Mouse (Mus musculus) heart, embryonic 16.5 days (tissue): ENCODE measurements around the gene Atraid. TPM values are rescaled to one million over a fixed set of nuclear protein-coding genes. Genes with fewer than 3 reads are reported as not detected.

Experiments
- ATAC-seq: fragments of 200-750 bp; cut with Nextera tagmentation; replicated peaks from 2 replicates; pipeline ENCODE4 v1.8.0; 2017; ENCODE audit warnings: moderate number of reproducible peaks; ENCODE audit not compliant: insufficient read depth, low FRiP score; ENCODE audit errors: extremely low read depth
- H3K27ac ChIP-seq: fragments of 300-500 bp; sonication (generic); 2 replicates; pipeline ENCODE4 v1.5.1; 2014; ENCODE audit warnings: mild to moderate bottlenecking, low read length, control low read depth, moderate library complexity
- H3K27me3 ChIP-seq: fragments of 300-500 bp; sonication (generic); 2 replicates; pipeline ENCODE4 v1.6.1; 2014; ENCODE audit warnings: low read length, mixed read lengths; ENCODE audit not compliant: control insufficient read depth, insufficient read depth
- H3K36me3 ChIP-seq: fragments of 300-500 bp; sonication (generic); 2 replicates; pipeline ENCODE4 v1.6.1; 2014; ENCODE audit not compliant: control insufficient read depth, insufficient read depth
- H3K4me1 ChIP-seq: fragments of 300-500 bp; sonication (generic); 2 replicates; pipeline ENCODE4 v1.6.1; 2014; ENCODE audit warnings: low read length, mixed read lengths; ENCODE audit not compliant: control insufficient read depth, insufficient read depth
- H3K4me2 ChIP-seq: fragments of 300-500 bp; sonication (generic); 2 replicates; pipeline ENCODE4 v1.6.1; 2014; ENCODE audit warnings: low read depth, mild to moderate bottlenecking, control low read depth, low read length
- H3K4me3 ChIP-seq: fragments of 300-500 bp; sonication (generic); 2 replicates; pipeline ENCODE4 v1.5.1; 2014; ENCODE audit warnings: mild to moderate bottlenecking, control low read depth, low read length
- H3K9ac ChIP-seq: fragments of 300-500 bp; sonication (generic); 2 replicates; pipeline ENCODE4 v1.6.1; 2014; ENCODE audit warnings: low read length, control low read depth
- H3K9me3 ChIP-seq: fragments of 300-500 bp; sonication (generic); replicated peaks from 2 replicates; pipeline ENCODE4 v1.6.1; 2016; ENCODE audit warnings: low read length; ENCODE audit not compliant: control insufficient read depth
- WGBS: fragments of 180-500 bp; shearing (Covaris S2); extraction: QIAGEN DNeasy Blood & Tissue Kit; methylation state at CpG from one replicate; pipeline ENCODE4 v1.1.7; 2014; 5-methylcytosine and 5-hydroxymethylcytosine counted together
- polyA plus RNA-seq: library from polyadenylated mRNA; unstranded; fragments of >200 nt; fragmentation: Nextera tagmentation; extraction: Ambion mirVana; gene quantifications from 2 replicates; pipeline ENCODE4 v1.2.1, GENCODE M21; 2015

The Atraid gene
- polyA plus RNA-seq, 1 experiment from 2014 or later = 117 TPM

DNA sequence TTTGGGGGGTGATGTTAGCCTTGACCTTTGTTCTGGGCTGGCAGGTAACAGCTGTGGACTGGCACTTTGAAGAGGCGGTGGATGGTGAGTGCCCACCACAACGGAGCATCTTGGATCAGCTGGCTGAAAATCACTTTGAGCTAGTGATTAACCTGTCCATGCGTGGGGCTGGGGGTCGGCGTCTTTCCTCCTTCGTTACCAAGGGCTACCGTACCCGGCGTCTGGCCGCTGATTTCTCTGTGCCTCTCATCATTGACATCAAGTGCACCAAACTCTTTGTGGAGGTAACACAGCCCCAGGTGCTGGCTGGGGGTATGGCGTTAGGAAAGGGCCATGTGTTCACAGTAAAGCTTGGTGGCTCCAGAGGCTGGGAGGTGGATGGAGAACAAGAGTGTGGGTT, 23.7 kb downstream of the Atraid start:
- Histone ChIP-seq H3K9ac (no peak overlapping the region), H3K9me3 (no peaks in the 10 kb centered on the region), H3K4me1 (no peaks in the 10 kb centered on the region), H3K36me3 (peaks cover 76% of the 10 kb centered on the region), H3K27me3 (no peaks in the 10 kb centered on the region), H3K4me3 (no peak overlapping the region), H3K27ac (no peak overlapping the region), H3K4me2 (no peak overlapping the region)
- WGBS = 91% methylated on average over 11 of the region's 11 CpGs
- ATAC-seq = no peak

DNA sequence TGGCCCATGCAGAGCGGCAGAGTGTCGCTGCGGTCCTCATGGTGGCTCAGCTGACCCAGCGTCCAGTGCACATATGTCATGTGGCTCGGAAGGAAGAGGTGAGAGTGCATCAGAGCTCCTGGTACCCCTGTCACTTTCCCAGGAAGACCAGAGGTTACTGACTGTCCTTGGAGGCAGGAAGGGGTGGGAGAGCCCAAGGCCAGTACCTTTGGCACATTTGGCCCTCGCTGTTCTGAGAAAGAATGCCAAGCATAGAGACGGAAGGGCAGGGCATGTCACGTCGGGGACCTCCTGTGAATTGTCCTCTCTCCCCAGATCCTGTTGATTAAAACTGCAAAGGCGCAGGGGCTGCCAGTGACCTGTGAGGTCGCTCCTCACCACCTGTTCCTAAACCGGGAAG, 25.1 kb downstream of the Atraid start:
- Histone ChIP-seq H3K9ac (no peak overlapping the region), H3K4me1 (no peaks in the 10 kb centered on the region), H3K4me2 (no peak overlapping the region), H3K4me3 (no peak overlapping the region), H3K27me3 (no peaks in the 10 kb centered on the region), H3K27ac (no peak overlapping the region), H3K9me3 (no peaks in the 10 kb centered on the region), H3K36me3 (peaks cover 70% of the 10 kb centered on the region)
- ATAC-seq = no peak
- 89% methylated on average over 12 of the region's 12 CpGs for WGBS

DNA sequence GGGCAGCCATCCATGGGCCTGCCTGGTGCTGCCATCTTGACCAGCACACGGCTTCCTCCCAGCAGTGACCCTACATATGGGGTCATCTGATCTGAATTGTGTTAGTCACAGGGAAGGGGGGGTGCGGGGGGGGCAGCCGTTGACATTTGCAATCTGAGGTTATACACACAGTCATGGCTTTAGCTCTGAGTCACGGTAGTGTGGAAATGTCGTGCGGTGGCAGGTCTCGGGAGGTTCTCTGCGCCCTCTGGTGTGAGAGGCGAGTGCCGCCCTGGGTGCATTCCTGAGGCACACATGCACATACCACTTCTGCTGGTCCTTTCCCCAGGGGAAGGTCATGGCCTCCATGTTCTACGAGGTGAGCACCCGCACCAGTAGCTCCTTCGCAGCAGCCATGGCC, 28.2 kb downstream of the Atraid start:
- no peak overlapping the region for H3K4me2 ChIP-seq
- no peaks in the 10 kb centered on the region for H3K27me3 ChIP-seq
- no peak for ATAC-seq
- no peak overlapping the region for H3K9ac ChIP-seq
- H3K4me3 ChIP-seq = no peak overlapping the region
- peaks cover 53% of the 10 kb centered on the region for H3K36me3 ChIP-seq
- no peak overlapping the region for H3K27ac ChIP-seq
- H3K4me1 ChIP-seq = peaks cover 6% of the 10 kb centered on the region; the same call in 1 of the 2 replicates
- H3K9me3 ChIP-seq = no peaks in the 10 kb centered on the region
- 80% methylated on average over 13 of the region's 13 CpGs for WGBS

GRCm38 (mm10) chr5:31080059-31080794, 32.1 kb downstream of the Atraid start:
- Histone ChIP-seq H3K27ac (no peak overlapping the region), H3K9ac (no peak overlapping the region), H3K27me3 (no peaks in the 10 kb centered on the region), H3K4me2 (no peak overlapping the region), H3K4me1 (peaks cover 23% of the 10 kb centered on the region), H3K4me3 (no peak overlapping the region), H3K36me3 (peaks cover 21% of the 10 kb centered on the region), H3K9me3 (no peaks in the 10 kb centered on the region)
- 0 out of 2 replicates have a peak, but pooled peaks have one; percentile 10 for ATAC-seq
- WGBS = 63% methylated on average over 13 of the region's 13 CpGs

DNA sequence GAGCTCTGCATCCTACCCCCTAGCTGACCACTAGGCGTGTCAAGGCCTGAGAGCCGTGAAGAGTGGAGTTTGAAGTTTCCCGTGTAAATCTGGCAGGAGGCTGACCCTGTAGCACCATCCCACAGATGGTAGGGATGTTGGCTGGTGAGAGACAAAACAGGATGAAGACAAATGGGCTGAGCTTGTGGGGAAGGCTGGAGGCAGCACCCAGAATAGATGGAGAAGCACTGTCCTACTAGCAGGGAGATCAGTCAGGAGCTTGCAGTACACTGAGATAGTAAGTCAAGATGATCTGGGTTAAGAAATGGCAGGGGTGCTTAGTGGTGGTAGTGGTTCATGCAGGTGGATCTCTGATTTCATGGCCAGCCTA, 32.7 kb downstream of the Atraid start:
- no peak for ATAC-seq
- peaks cover 16% of the 10 kb centered on the region; the same call in 1 of the 2 replicates for H3K36me3 ChIP-seq
- H3K27me3 ChIP-seq = no peaks in the 10 kb centered on the region
- H3K27ac ChIP-seq = no peak overlapping the region
- peaks cover 23% of the 10 kb centered on the region for H3K4me1 ChIP-seq
- H3K9me3 ChIP-seq = no peaks in the 10 kb centered on the region
- H3K4me3 ChIP-seq = no peak overlapping the region
- 67% methylated on average over 3 of the region's 3 CpGs for WGBS
- no peak overlapping the region for H3K9ac ChIP-seq
- H3K4me2 ChIP-seq = no peak overlapping the region

GRCm38 (mm10) chr5:31081386-31081785, 33.3 kb downstream of the Atraid start:
- no peak for ATAC-seq
- Histone ChIP-seq H3K27me3 (no peaks in the 10 kb centered on the region), H3K36me3 (peaks cover 13% of the 10 kb centered on the region; the same call in 1 of the 2 replicates), H3K4me2 (no peak overlapping the region), H3K4me3 (no peak overlapping the region), H3K9ac (no peak overlapping the region), H3K4me1 (peaks cover 23% of the 10 kb centered on the region), H3K9me3 (no peaks in the 10 kb centered on the region), H3K27ac (no peak overlapping the region)
- 82% methylated on average over 3 of the region's 3 CpGs for whole genome bisulfite sequencing

DNA sequence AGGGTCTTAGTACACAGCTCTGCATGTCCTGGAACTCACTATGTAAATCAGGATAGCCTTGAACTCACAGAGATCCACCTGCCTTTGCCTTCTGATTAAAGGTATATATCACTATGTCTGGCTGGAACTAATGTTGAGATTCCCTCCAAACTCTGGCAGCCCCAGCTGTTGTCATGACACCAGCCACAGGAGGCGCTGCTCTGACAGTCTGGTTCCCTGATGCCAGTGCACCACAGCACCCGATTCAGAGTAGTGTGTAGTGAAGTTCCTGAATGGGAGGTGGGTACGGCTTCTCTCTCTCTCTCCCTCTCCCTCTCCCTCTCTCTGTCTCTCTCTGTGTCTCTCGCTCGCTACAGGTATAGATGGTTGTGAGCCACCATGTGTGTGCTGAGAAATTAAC, 34.2 kb downstream of the Atraid start:
- Histone ChIP-seq H3K9ac (no peak overlapping the region), H3K4me2 (peak overlapping the region; percentile 39), H3K27me3 (no peaks in the 10 kb centered on the region), H3K4me1 (peaks cover 25% of the 10 kb centered on the region), H3K9me3 (no peaks in the 10 kb centered on the region), H3K36me3 (peaks cover 10% of the 10 kb centered on the region; the same call in 1 of the 2 replicates), H3K4me3 (peak overlapping the region; percentile 12; the same call in 1 of the 2 replicates), H3K27ac (no peak overlapping the region)
- ATAC-seq = no peak
- 14% methylated on average over 5 of the region's 5 CpGs for WGBS

DNA sequence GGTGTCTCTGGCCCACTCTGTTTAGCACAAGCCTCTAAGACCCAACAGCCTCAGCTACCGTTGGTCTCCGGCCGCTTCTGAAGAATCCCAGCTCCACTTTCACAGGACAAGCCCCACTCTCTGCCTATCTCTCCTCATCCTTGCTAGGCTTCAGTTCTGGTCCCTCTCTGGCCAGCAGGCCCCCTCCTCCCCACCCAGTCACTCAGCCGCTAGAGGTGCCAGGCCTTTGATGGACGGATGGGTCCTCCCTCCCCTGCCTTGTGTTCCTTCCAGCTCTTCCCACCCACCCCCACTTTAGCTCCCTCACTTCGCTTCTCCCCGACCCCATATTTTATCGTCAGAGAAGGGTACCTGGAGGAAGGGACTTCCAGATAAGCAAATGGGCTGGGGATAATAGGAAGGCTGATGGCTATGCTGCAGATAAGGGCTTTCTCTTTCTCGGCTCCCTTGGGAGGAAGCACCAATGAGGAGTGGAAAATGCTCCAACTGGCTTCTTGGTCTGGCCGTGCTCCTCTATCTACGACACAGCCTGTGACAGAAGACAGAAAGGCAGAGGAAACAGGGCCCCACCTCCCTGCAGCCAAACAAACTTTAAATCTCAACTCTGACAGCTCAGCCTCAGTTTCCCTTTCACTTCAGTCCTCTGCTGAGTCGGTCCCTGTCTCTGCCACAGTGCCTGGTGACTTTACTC, 35.0 kb downstream of the Atraid start:
- peaks cover 25% of the 10 kb centered on the region for H3K4me1 ChIP-seq
- H3K4me2 ChIP-seq = peak overlapping the region; percentile 39
- peaks cover 6% of the 10 kb centered on the region; the same call in 1 of the 2 replicates for H3K36me3 ChIP-seq
- H3K4me3 ChIP-seq = no peak overlapping the region
- H3K9me3 ChIP-seq = no peaks in the 10 kb centered on the region
- no peak overlapping the region for H3K9ac ChIP-seq
- WGBS = 10% methylated on average over 12 of the region's 12 CpGs
- no peak overlapping the region for H3K27ac ChIP-seq
- H3K27me3 ChIP-seq = peaks cover 4% of the 10 kb centered on the region
- peak; percentile 14; the same call in 1 of the 2 replicates for ATAC-seq

- Histone ChIP-seq H3K27ac (0 out of 2 replicates have a peak overlapping the region, but pooled peaks have one; percentile 25), H3K9ac (no peak overlapping the region), H3K36me3 (peaks cover under 1% of the 10 kb centered on the region; the same call in 1 of the 2 replicates), H3K27me3 (peaks cover 13% of the 10 kb centered on the region), H3K4me1 (peaks cover 25% of the 10 kb centered on the region), H3K9me3 (no peaks in the 10 kb centered on the region), H3K4me2 (peak overlapping the region; percentile 43), H3K4me3 (no peak overlapping the region)
- ATAC-seq = peak; percentile 21; the same call in 1 of the 2 replicates
- 8% methylated on average over 8 of the region's 8 CpGs for WGBS
Observed at GRCm38 (mm10) chr5:31083949-31084348, 35.8 kb downstream of the Atraid start.
